11 mouse cellular contexts compared by ENCODE assay signal in the genomic region with DNA sequence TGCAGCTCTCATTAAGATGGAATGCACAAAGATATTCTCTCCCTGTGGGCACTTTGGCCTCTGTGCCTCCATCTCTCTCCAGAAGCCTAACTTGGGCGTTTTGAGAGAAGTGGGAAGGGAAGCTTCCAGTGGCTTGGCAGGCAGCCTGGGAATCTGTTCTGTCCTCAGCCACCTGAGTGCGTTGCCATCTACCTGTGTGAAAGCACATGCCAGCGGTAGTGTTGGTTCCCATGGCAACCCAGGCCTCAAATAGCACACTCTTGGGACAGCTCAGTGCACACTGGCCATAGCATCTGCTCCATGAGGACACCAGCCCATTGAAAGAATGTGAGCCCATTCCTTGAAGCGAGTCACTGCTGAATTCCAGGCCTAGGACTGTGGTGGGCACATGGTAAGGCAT.
A peak's percentile ranks its signal among the peaks of the same experiment; 100 is the strongest.
DNase-seq lines count a peak whose midpoint lies in the region; ATAC-seq lines count a peak whose summit lies in the region.
"Had no signal": no experiment of that assay in that cellular context is flagged by ENCODE, and none has a peak within 500 bp of the region (broad histone marks: within the 10 kb centered on the region; RNA-seq: fewer than 3 reads in every experiment).

No protein-coding gene starts in this region.

- H3K27me3 ChIP-seq in heart, embryonic 13.5 days (replicated peaks): no peaks in the 10 kb centered on the region
- H3K27me3 ChIP-seq in heart, embryonic 12.5 days (replicated peaks): no peaks in the 10 kb centered on the region
- H3K27me3 ChIP-seq: stomach, embryonic 15.5 days had no signal

- H3K36me3 ChIP-seq in heart, embryonic 13.5 days: no peaks in the 10 kb centered on the region
- H3K36me3 ChIP-seq in heart, embryonic 12.5 days: no peaks in the 10 kb centered on the region
- H3K36me3 ChIP-seq: stomach, embryonic 15.5 days had no signal

- H3K4me3 ChIP-seq in heart, embryonic 13.5 days: no peak overlapping the region
- no peak overlapping the region for H3K4me3 ChIP-seq in heart, embryonic 12.5 days
- H3K4me3 ChIP-seq: stomach, embryonic 15.5 days had no signal

- H3K9ac ChIP-seq in heart, embryonic 13.5 days: no peak overlapping the region
- H3K9ac ChIP-seq in heart, embryonic 12.5 days: no peak overlapping the region
- H3K9ac ChIP-seq: stomach, embryonic 15.5 days had no signal

- intact Hi-C loops in heart, postnatal 14 days (cut with DNase I): no loop called here

- 71% methylated on average over 4 of the region's 4 CpGs for WGBS in heart, embryonic 13.5 days
- WGBS in heart, embryonic 12.5 days: 68% methylated on average over 4 of the region's 4 CpGs

- H3K27ac ChIP-seq in heart, embryonic 13.5 days (replicated peaks): 0 out of 2 replicates have a peak overlapping the region, but pooled peaks have one; percentile 5
- no peak overlapping the region for H3K27ac ChIP-seq in heart, embryonic 12.5 days (ENCODE audit: poor library complexity, severe bottlenecking)
- H3K27ac ChIP-seq: stomach, embryonic 15.5 days had no signal

- no peak for DNase-seq in heart, postnatal 14 days
- peak; percentile 36 for DNase-seq in right cerebral cortex, postnatal 25 days
- DNase-seq in right cerebral cortex, postnatal 14 days: no peak
- DNase-seq in kidney, postnatal 10 days: peak; percentile 34
- peak; percentile 21 to 56 for DNase-seq in lung, postnatal 4 days
- DNase-seq in embryo, embryonic 10 days (ENCODE audit: low spot score): no peak
- DNase-seq: adrenal gland, postnatal 10 days; B cell, adult 2 months had no signal

- no peak overlapping the region for H3K4me2 ChIP-seq in heart, embryonic 13.5 days
- no peak overlapping the region for H3K4me2 ChIP-seq in heart, embryonic 12.5 days
- H3K4me2 ChIP-seq: stomach, embryonic 15.5 days had no signal

- H3K9me3 ChIP-seq in heart, embryonic 13.5 days: no peaks in the 10 kb centered on the region
- H3K9me3 ChIP-seq in heart, embryonic 12.5 days (replicated peaks): no peaks in the 10 kb centered on the region
- H3K9me3 ChIP-seq: stomach, embryonic 15.5 days had no signal

- no peak for ATAC-seq in heart, embryonic 13.5 days (ENCODE audit: extremely low read depth, insufficient number of reproducible peaks, low FRiP score, low TSS enrichment)
- no peak for ATAC-seq in heart, embryonic 12.5 days (ENCODE audit: insufficient number of reproducible peaks, low FRiP score)

- peaks cover 11% of the 10 kb centered on the region for H3K4me1 ChIP-seq in heart, embryonic 13.5 days
- H3K4me1 ChIP-seq in heart, embryonic 12.5 days (replicated peaks): peaks cover 9% of the 10 kb centered on the region
- H3K4me1 ChIP-seq: stomach, embryonic 15.5 days had no signal

Comparison
In these comparisons a context has a peak if more than half of its experiments do, and no peak if none do; other contexts are left out.
1. DNase-seq: peak in right cerebral cortex, postnatal 25 days (single experiment), kidney, postnatal 10 days (single experiment) and lung, postnatal 4 days (2 of 2); none in heart, postnatal 14 days (0 of 2), right cerebral cortex, postnatal 14 days (single experiment) and embryo, embryonic 10 days (single experiment).